Mouse (Mus musculus) thymus, adult 2 months (tissue): ENCODE measurements at regions not wholly inside any gene's neighbourhood (a gene's known extent, or its start where the extent isn't known, plus 50 kb on each side); places are given as distances from the start of the nearest gene placed in this dataset.

Experiments
- DNase-seq: peaks from one replicate; pipeline ENCODE4 v3.0.0; 2021
- H3K27ac ChIP-seq: fragments of 200-500 bp; 2 replicates; pipeline ENCODE4 v1.5.1; 2012; ENCODE audit warnings: low read length, control low read depth; ENCODE audit not compliant: control insufficient read depth, insufficient read depth
- H3K27me3 ChIP-seq: fragments of 200-500 bp; 2 replicates; pipeline ENCODE4 v1.6.1; 2012; ENCODE audit warnings: mild to moderate bottlenecking, low read length, moderate library complexity, mixed read lengths; ENCODE audit not compliant: control insufficient read depth, insufficient read depth
- H3K36me3 ChIP-seq: fragments of 200-500 bp; 2 replicates; pipeline ENCODE4 v1.6.1; 2012; ENCODE audit warnings: mild to moderate bottlenecking, low read length, moderate library complexity; ENCODE audit not compliant: control insufficient read depth, insufficient read depth
- H3K4me1 ChIP-seq: fragments of 200-500 bp; replicated peaks from 2 replicates; pipeline ENCODE4 v1.6.1; 2012; ENCODE audit warnings: low read length; ENCODE audit not compliant: control insufficient read depth, insufficient read depth
- H3K4me3 ChIP-seq: fragments of 200-500 bp; 2 replicates; pipeline ENCODE4 v1.5.1; 2012; ENCODE audit warnings: mild to moderate bottlenecking, low read length, control low read depth, moderate library complexity; ENCODE audit not compliant: control insufficient read depth, insufficient read depth
- CTCF ChIP-seq: fragments of 200-500 bp; IDR thresholded peaks from 2 replicates; pipeline ENCODE4 v1.5.1; 2012; ENCODE audit warnings: mild to moderate bottlenecking, control low read depth, low read length, moderate library complexity, borderline replicate concordance; ENCODE audit not compliant: control insufficient read depth, poor library complexity, insufficient read depth; ENCODE audit errors: extremely low read depth
- POLR2A ChIP-seq: fragments of 200-500 bp; IDR thresholded peaks from 2 replicates; pipeline ENCODE4 v1.6.1; 2012; ENCODE audit warnings: mild to moderate bottlenecking, low read length, control low read depth, moderate library complexity; ENCODE audit not compliant: control insufficient read depth, poor library complexity, insufficient read depth; ENCODE audit errors: extremely low read depth
- WGBS: fragments of 180-500 bp; shearing (Covaris S2); methylation state at CpG from one replicate; pipeline ENCODE4 v1.1.7; 2018; 5-methylcytosine and 5-hydroxymethylcytosine counted together

GRCm38 (mm10) chr16:29882226-29882972, 181.8 kb upstream of the Hes1 start:
- Histone ChIP-seq H3K27ac (no peak overlapping the region), H3K27me3 (no peaks in the 10 kb centered on the region), H3K4me3 (no peak overlapping the region), H3K4me1 (peaks cover under 1% of the 10 kb centered on the region), H3K36me3 (no peaks in the 10 kb centered on the region)
- no peak for DNase-seq
- TF ChIP-seq POLR2A: no peak
- no peak for TF ChIP-seq CTCF
- WGBS: 62% methylated on average over 10 of the region's 10 CpGs

- 92% methylated on average over 10 of the region's 10 CpGs for WGBS
- DNase-seq: no peak
- Histone ChIP-seq H3K36me3 (no peaks in the 10 kb centered on the region), H3K4me3 (no peak overlapping the region), H3K27me3 (no peaks in the 10 kb centered on the region), H3K27ac (no peak overlapping the region), H3K4me1 (no peaks in the 10 kb centered on the region)
- TF ChIP-seq CTCF (no peak), POLR2A (no peak)
Measured at GRCm38 (mm10) chr16:29883252-29883992, 180.8 kb upstream of the Hes1 start.

- no peaks in the 10 kb centered on the region for H3K27me3 ChIP-seq
- 77% methylated on average over 4 of the region's 4 CpGs for WGBS
- H3K4me1 ChIP-seq: no peaks in the 10 kb centered on the region
- no peak overlapping the region for H3K4me3 ChIP-seq
- no peak for DNase-seq
- no peaks in the 10 kb centered on the region for H3K36me3 ChIP-seq
- no peak overlapping the region for H3K27ac ChIP-seq
- TF ChIP-seq CTCF (no peak), POLR2A (no peak)
Measured at GRCm38 (mm10) chr16:29884899-29885298, 179.3 kb upstream of the Hes1 start.

- WGBS: 94% methylated on average over 4 of the region's 4 CpGs
- no peak for DNase-seq
- Histone ChIP-seq H3K36me3 (no peaks in the 10 kb centered on the region), H3K27ac (no peak overlapping the region), H3K27me3 (no peaks in the 10 kb centered on the region), H3K4me3 (no peak overlapping the region), H3K4me1 (no peaks in the 10 kb centered on the region)
- TF ChIP-seq POLR2A: no peak
- no peak for TF ChIP-seq CTCF
Measured at GRCm38 (mm10) chr16:29886755-29887154, 177.4 kb upstream of the Hes1 start.

GRCm38 (mm10) chr16:29889346-29889745, 174.8 kb upstream of the Hes1 start:
- no peaks in the 10 kb centered on the region for H3K4me1 ChIP-seq
- H3K27ac ChIP-seq: no peak overlapping the region
- H3K36me3 ChIP-seq: no peaks in the 10 kb centered on the region
- TF ChIP-seq CTCF (no peak), POLR2A (no peak)
- no peak overlapping the region for H3K4me3 ChIP-seq
- no peaks in the 10 kb centered on the region for H3K27me3 ChIP-seq
- no peak for DNase-seq
- 90% methylated on average over 4 of the region's 4 CpGs for WGBS

- H3K27ac ChIP-seq: no peak overlapping the region
- no peaks in the 10 kb centered on the region for H3K36me3 ChIP-seq
- WGBS: 93% methylated on average over 7 of the region's 7 CpGs
- H3K4me3 ChIP-seq: no peak overlapping the region
- H3K4me1 ChIP-seq: no peaks in the 10 kb centered on the region
- TF ChIP-seq POLR2A: no peak
- no peak for TF ChIP-seq CTCF
- no peak for DNase-seq
- H3K27me3 ChIP-seq: no peaks in the 10 kb centered on the region
Measured at GRCm38 (mm10) chr16:29891472-29891871, 172.7 kb upstream of the Hes1 start.
